Mouse (Mus musculus): ENCODE data around the gene 4930438A08Rik.

4930438A08Rik gene

DNA sequence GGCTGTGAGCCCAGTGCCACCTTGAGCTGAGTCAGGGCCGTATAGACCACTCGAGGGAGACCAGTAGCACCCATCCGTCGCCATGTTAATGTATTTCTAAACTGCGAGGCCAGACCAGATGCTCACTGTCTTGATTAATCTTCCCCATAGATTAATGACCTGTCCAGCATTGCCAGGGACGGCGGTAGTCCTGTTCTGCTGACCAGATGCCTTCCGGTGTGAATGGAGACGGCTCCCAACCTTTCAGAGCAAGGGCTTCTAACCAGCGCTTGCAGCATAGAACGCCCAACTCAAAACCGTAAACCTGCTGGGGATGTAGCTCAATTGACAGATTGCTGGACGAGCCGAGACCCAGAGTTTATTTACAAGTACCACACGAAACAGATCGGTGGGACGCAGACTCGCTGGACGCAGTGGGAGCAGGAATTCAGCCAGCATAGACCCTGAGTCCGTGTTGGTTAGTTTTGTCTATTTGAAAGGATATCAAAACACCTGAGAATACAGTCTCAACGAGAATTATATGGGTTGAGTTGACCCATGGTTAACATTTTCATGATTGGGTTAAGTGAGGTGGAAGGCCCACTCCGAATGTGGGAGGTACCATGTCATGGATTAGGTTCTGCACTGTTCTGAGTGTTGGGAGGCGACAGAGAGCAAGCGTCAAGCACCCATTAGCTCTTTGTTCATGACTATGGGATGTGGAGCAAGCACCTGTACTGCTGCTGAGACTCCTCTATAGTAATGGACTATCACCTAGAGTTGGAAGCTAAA lies 49.2 kb downstream of the 4930438A08Rik start:
- DNase-seq (ENCODE audit: low spot score in 2 of 2) = no peak

DNA sequence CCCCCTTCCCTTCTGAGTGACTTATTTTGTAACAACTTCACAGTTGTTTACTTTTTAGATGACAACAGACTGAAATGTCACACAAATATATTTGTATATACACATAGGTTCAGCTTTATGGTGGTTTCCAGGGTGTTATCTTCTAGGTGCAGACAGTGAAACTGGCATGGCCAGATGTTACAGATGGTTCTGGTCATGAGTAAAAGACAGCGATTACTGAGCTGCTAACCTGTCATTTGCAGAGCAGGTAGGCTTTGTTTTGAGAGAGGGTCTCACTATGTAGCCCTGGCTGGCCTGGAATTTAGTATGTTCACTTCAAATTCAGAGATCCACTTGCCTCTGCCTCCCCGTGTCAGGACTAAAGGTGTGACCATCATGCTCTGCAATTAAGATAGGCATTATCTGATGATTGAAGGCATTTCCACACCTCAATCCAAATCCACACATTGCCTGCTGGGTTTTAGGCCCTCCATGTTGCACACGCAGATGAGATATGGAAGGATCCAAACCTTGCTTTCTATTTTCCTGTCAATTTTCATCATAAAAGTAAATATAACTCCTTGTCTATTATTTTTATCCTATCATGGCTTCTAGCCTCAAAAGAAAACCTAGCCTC lies 50.1 kb downstream of the 4930438A08Rik start:
- no peak for DNase-seq (ENCODE audit: low spot score in 2 of 2)

DNA sequence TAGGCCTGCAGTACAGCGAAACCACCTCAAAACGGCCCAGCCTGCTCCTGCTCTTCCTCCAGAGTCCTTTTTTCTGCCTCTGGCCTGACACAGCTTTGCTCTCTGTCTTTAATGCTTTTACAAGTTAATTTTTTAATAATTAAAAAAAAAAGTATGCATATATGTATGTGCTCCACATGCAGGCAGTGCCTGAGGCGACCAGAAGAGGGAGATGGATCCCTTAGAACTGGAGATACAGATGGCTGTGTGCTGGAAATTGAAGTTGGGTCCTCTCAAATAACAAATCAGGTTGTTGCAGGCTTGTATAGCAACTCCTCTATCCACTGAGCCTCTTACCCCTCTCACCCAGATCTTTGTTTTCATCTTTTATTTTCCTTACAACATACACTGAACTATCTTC lies 52.2 kb downstream of the 4930438A08Rik start:
- DNase-seq (ENCODE audit: low spot score in 2 of 2) = no peak

- DNase-seq (ENCODE audit: low spot score in 2 of 2) = no peak
These were observed 55.3 kb downstream of the 4930438A08Rik start for GRCm38 (mm10) chr11:58329906-58330275.

- peak; percentile 82 to 88 for DNase-seq (ENCODE audit: low spot score in 2 of 2)
These were observed 55.9 kb downstream of the 4930438A08Rik start, which contains the start of the genes Zfp672 and Sh3bp5l for GRCm38 (mm10) chr11:58330276-58331148. Zfp672 (minus strand) TSS chr11:58330339. Sh3bp5l (plus strand) TSS chr11:58330724.

GRCm38 (mm10) chr11:58331149-58331495 lies 56.5 kb downstream of the 4930438A08Rik start:
- no peak for DNase-seq (ENCODE audit: low spot score in 2 of 2)

DNA sequence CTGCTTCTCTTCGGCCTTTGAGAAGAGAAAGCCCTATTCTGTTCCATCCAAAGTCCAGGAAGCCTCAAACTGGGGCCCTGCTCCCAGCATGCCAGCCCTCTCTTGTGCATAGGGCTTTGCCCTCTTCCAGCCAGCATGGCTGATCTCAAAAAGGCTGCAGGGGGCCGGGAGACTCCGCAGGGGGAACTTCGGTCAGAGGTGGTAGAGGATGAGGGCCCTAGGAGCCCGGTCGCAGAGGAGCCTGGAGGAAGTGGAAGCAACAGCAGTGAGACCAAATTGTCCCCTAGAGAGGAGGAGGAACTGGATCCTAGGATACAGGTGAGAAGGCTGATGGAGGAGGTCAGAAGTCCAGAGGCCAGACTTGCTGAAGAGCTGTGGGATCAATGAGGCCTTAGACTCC lies 56.9 kb downstream of the 4930438A08Rik start:
- DNase-seq (ENCODE audit: low spot score in 2 of 2) = no peak

GRCm38 (mm10) chr11:58334746-58335145 lies 60.1 kb downstream of the 4930438A08Rik start:
- no peak for DNase-seq (ENCODE audit: low spot score in 2 of 2)

Data from urinary bladder, postnatal 4 days (tissue).